Mouse (Mus musculus) liver, adult 2 months (tissue): ENCODE measurements around the gene Aven. TPM values are rescaled to one million over a fixed set of nuclear protein-coding genes. Genes with fewer than 3 reads are reported as not detected.
"Not testable (repeated sequence)": the region's sequence is repeated elsewhere in the genome, so short reads cannot be mapped to it uniquely, and the experiment has no call there.

Source experiments
- DNase-seq: peaks from one replicate; pipeline ENCODE4 v3.0.0-alpha.2; 2011; ENCODE audit warnings: low read depth, low spot score; ENCODE audit errors: extremely low read depth
- H3K27ac ChIP-seq: fragments of 200-500 bp; replicated peaks from 2 replicates; pipeline ENCODE4 v1.5.1; 2012; ENCODE audit warnings: low read depth, mild to moderate bottlenecking, control low read depth, inconsistent platforms, low read length; ENCODE audit not compliant: insufficient read depth
- H3K27me3 ChIP-seq: fragments of 200-500 bp; 2 replicates; pipeline ENCODE4 v1.6.1; 2012; ENCODE audit warnings: mild to moderate bottlenecking, moderate library complexity, low read length, inconsistent platforms; ENCODE audit not compliant: control insufficient read depth, insufficient read depth
- H3K36me3 ChIP-seq: fragments of 200-500 bp; 2 replicates; pipeline ENCODE4 v1.6.1; 2012; ENCODE audit warnings: low read length, inconsistent platforms; ENCODE audit not compliant: control insufficient read depth, insufficient read depth
- H3K4me1 ChIP-seq: fragments of 200-500 bp; 2 replicates; pipeline ENCODE4 v1.6.1; 2011; ENCODE audit warnings: low read length; ENCODE audit not compliant: control insufficient read depth, insufficient read depth
- H3K4me3 ChIP-seq: fragments of 200-500 bp; 2 replicates; pipeline ENCODE4 v1.5.1; 2011; ENCODE audit warnings: low read depth, mild to moderate bottlenecking, control low read depth, low read length, moderate library complexity; ENCODE audit not compliant: insufficient read depth
- H3K79me2 ChIP-seq: fragments of 200-500 bp; 2 replicates; pipeline ENCODE4 v1.6.1; 2012; ENCODE audit warnings: inconsistent platforms, mild to moderate bottlenecking, low read length, moderate library complexity; ENCODE audit not compliant: control insufficient read depth, insufficient read depth
- H3K9ac ChIP-seq: fragments of 200-500 bp; 2 replicates; pipeline ENCODE4 v1.6.1; 2012; ENCODE audit warnings: low read depth, mild to moderate bottlenecking, control low read depth, inconsistent platforms, low read length
- CTCF ChIP-seq: fragments of 200-500 bp; IDR thresholded peaks from 2 replicates; pipeline ENCODE4 v1.5.1; 2011; ENCODE audit warnings: low read depth, low read length, control low read depth
- POLR2A ChIP-seq: fragments of 200-500 bp; IDR thresholded peaks from 2 replicates; pipeline ENCODE4 v1.6.1; 2011; ENCODE audit warnings: low read length, control low read depth; ENCODE audit not compliant: insufficient read depth; ENCODE audit errors: extremely low read depth
- WGBS: fragments of 180-500 bp; shearing (Covaris S2); methylation state at CpG from one replicate; pipeline ENCODE4 v1.1.7; 2018; 5-methylcytosine and 5-hydroxymethylcytosine counted together
- polyA plus RNA-seq: library from polyadenylated mRNA; depleted of rRNA; stranded (reverse); fragments of >200 nt; gene quantifications from 2 replicates; pipeline ENCODE4 v1.2.3, GENCODE M21; 2012; rRNA removed
- total RNA-seq: library from RNA; depleted of rRNA; stranded (reverse); fragments of >200 nt; gene quantifications from 2 replicates; pipeline ENCODE4 v1.2.3, GENCODE M21; 2014; rRNA removed

The Aven gene
- total RNA-seq (8.9 and 16.2 TPM in 2 replicates), polyA plus RNA-seq (4.5 and 4.6 TPM in 2 replicates)

GRCm38 (mm10) chr2:112492856-112493538 is at the start of gene Aven:
Gene Aven (plus strand): TSS chr2:112492964.
- DNase-seq: peak; percentile 80
- no peaks in the 10 kb centered on the region for H3K27me3 ChIP-seq
- H3K36me3 ChIP-seq: no peaks in the 10 kb centered on the region
- TF ChIP-seq CTCF (no peak), POLR2A (peak; percentile 68)
- peak within 1 kb of the TSS; percentile 95 for H3K9ac ChIP-seq
- peak within 1 kb of the TSS; percentile 52 for H3K4me3 ChIP-seq
- peak within 1 kb of the TSS; percentile 79 for H3K27ac ChIP-seq
- peaks cover 3% of the 10 kb centered on the region; the same call in 1 of the 2 replicates for H3K79me2 ChIP-seq
- peaks cover 2% of the 10 kb centered on the region; the same call in 1 of the 2 replicates for H3K4me1 ChIP-seq
- 1% methylated on average over 83 of the region's 87 CpGs for WGBS

GRCm38 (mm10) chr2:112443491-112443890 is 49.3 kb upstream of the Aven start:
- Histone ChIP-seq H3K4me1 (peaks cover 3% of the 10 kb centered on the region; the same call in 1 of the 2 replicates), H3K4me3 (no peak overlapping the region), H3K79me2 (no peaks in the 10 kb centered on the region), H3K9ac (no peak overlapping the region), H3K27ac (no peak overlapping the region), H3K36me3 (no peaks in the 10 kb centered on the region), H3K27me3 (no peaks in the 10 kb centered on the region)
- DNase-seq: no peak
- WGBS: 61% methylated on average over 2 of the region's 2 CpGs
- TF ChIP-seq POLR2A (no peak), CTCF (no peak)

- DNase-seq: no peak
- Histone ChIP-seq H3K9ac (no peak overlapping the region), H3K79me2 (no peaks in the 10 kb centered on the region), H3K4me1 (peaks cover 3% of the 10 kb centered on the region; the same call in 1 of the 2 replicates), H3K27ac (no peak overlapping the region), H3K27me3 (no peaks in the 10 kb centered on the region), H3K36me3 (no peaks in the 10 kb centered on the region), H3K4me3 (no peak overlapping the region)
- TF ChIP-seq POLR2A (no peak), CTCF (no peak)
Measured at GRCm38 (mm10) chr2:112445511-112445910, 47.3 kb upstream of the Aven start.

GRCm38 (mm10) chr2:112448046-112448445 is 44.7 kb upstream of the Aven start:
- 75% methylated on average over 4 of the region's 4 CpGs for WGBS
- H3K36me3 ChIP-seq, H3K27ac ChIP-seq, H3K9ac ChIP-seq, H3K27me3 ChIP-seq, H3K79me2 ChIP-seq, H3K4me3 ChIP-seq, H3K4me1 ChIP-seq, DNase-seq: not testable (repeated sequence)

GRCm38 (mm10) chr2:112448510-112449059 is 44.2 kb upstream of the Aven start:
- Histone ChIP-seq H3K27me3 (no peaks in the 10 kb centered on the region), H3K9ac (no peak overlapping the region), H3K79me2 (no peaks in the 10 kb centered on the region), H3K27ac (no peak overlapping the region; the same call in 1 of the 2 replicates), H3K4me1 (peaks cover 3% of the 10 kb centered on the region; the same call in 1 of the 2 replicates), H3K36me3 (no peaks in the 10 kb centered on the region), H3K4me3 (no peak overlapping the region)
- peak; percentile 51 for DNase-seq
- TF ChIP-seq POLR2A (no peak), CTCF (no peak)
